Mouse (Mus musculus) ovary, adult 10 weeks (tissue): Measurements from ENCODE around the gene Ctu1. TPM values are rescaled to one million over a fixed set of nuclear protein-coding genes. Genes with fewer than 3 reads are reported as not detected.

Experiments used
- polyA plus RNA-seq: library from polyadenylated mRNA; stranded (reverse); fragments of 350-450 nt; fragmentation: Illumina TruSeq; extraction: RNeasy Lipid Tissue Mini Kit (QIAGEN cat#74804); gene quantifications from one replicate; pipeline ENCODE4 v1.2.3, GENCODE M21; 2014

Gene Ctu1
- 3.2 TPM for polyA plus RNA-seq

DNA sequence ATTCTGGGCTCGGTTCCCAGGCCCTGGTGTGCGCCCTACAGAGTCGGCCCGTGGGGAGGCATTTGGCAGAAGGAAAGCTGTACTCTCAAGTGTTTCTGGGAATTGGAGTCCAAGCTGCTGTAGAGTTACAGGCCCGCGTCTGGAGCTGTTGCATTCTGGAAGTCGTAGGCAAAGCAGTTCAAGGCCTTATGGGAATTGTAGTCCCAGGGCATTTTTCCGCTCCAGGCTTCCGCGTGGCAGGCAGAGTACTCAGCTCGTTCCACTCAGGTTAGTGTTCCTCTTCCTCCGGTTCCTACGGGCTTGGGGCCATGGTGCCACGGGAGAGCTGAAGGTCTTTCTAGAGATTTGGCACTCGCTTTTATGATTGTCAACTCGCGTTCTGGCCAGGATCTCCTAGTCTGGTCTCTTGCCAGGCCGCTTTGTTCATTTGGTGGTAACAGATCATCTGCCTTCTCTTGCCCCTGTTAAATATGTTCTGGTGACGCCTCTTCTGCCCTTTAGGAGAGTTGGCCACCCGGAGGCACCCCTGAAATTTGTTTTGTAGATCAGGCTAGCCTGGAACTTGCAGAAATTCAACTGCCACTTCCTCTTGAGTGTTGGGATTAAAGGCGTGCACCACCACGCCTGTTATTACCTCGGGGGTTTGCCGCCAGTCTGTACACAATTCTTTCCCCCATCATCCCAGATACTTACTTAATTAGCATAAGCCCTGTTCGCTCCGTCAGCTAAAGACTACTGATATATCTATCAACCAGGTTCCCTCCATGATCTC lies at the start of gene Ctu1:
Ctu1 (plus strand) TSS at position 208 of the 772 bp plus-strand sequence.

DNA sequence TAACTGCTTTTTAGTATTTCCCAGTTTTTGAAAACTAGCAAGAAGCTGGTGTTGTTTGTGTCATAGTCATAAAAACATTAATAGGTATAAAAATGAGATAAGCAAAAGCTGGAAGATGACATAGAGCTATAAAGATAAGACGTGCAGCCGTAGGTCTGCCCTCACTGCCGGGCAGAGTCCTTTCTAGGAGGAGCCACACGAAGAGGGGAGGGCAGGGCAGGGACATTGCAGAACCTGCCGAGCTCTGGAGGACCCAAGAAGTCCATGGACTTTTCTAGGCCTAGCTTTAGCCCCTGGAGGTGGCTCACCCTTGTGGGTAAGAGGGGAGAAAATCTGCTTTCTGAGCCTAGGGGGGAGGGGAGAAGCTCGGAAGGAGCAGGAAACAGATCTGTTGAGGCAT lies 37.3 kb upstream of the Ctu1 start, which contains the start of gene Ceacam18:
Ceacam18 (plus strand) TSS at position 208 of the 400 bp plus-strand sequence.

DNA sequence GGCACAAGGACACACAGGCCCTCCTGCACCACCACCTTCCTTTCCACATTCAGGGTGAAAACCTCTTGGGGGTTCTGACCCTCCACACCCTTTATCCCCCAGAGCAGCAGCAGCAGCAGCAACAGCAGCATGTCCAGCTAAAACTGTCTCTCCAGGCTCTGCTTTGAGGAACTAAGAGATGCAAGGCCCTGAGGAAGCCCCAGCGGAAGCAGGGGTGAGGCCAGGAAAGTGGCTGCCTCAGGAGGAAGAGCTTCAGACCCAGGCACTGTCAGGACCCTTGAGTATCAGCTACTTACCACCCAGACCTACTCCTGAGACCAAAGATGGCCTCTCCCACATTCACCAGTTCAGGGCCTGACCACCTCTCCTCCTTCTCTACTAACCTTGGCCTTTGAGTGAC lies 11.8 kb upstream of the Ctu1 start, which contains the start of gene Siglece:
Siglece (minus strand) TSS at position 160 of the 400 bp plus-strand sequence.

DNA sequence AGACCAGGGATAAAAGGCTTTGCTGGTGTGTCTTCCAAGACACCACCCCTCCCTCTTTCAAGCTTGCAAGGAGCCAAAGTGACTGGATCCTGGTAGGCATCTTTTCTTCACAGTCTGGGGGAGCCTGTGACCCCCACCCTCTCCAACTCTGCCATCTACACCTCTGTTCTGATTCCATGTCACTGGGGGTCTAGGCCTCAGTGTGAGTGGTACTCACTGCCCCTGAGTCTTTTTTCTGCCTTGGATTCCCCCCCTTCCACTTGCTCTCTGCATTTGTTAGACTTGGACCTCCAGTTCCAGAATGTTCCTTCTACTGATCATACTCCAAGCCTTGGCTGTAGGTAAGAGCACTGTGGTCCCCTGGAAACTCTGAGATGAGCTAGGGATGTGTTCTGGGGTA lies 18.3 kb downstream of the Ctu1 start, which contains the start of gene Klk14:
Klk14 (plus strand) TSS at position 301 of the 400 bp plus-strand sequence.

DNA sequence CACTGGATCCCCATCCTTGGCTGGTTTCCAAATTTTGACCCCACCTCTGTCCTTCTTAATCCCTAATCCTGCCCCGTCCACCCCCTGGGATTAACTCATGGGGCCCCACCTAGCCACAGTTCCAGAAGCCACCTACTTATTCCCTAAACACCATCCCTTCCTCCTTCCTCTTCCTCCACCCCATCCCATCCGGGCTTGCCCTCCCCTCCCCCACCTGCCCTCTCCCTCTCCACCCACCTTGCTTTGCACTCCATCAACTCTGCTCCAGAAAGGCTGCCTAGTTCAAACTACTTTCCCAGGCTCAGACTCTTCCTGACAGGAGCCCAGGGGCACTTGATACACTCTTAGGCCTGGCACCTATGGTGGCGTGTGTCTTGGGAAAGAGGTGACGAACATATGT lies 40.5 kb downstream of the Ctu1 start, which contains the start of gene Klk13:
Klk13 (plus strand) TSS at position 301 of the 400 bp plus-strand sequence.

Other genes with a start within 250 kb of the Ctu1 start
- not detected for gene Lim2, start 244.3 kb upstream of the Ctu1 start, polyA plus RNA-seq
- gene Nkg7, start 234.9 kb upstream of the Ctu1 start, polyA plus RNA-seq, result not detected
- not detected for gene Cldnd2, start 231.2 kb upstream of the Ctu1 start, polyA plus RNA-seq
- gene Etfb, start 227.9 kb upstream of the Ctu1 start, polyA plus RNA-seq, result 1.5 TPM
- not detected for gene Gm45233, start 227.9 kb upstream of the Ctu1 start, polyA plus RNA-seq
- gene Vsig10l, start 208.9 kb upstream of the Ctu1 start, polyA plus RNA-seq, result 0.88 TPM
- gene Iglon5, start 181.9 kb upstream of the Ctu1 start, polyA plus RNA-seq, result not detected
- not detected for gene 4931406B18Rik, start 166.1 kb upstream of the Ctu1 start, polyA plus RNA-seq
- 5.7 TPM for gene Cd33, start 127.6 kb upstream of the Ctu1 start, polyA plus RNA-seq
- 3.5 TPM for gene Zfp658, start 109.8 kb upstream of the Ctu1 start, polyA plus RNA-seq
- gene Zfp719, start 92.4 kb upstream of the Ctu1 start, polyA plus RNA-seq, result 42.2 TPM
- 0.20 TPM for gene Zfp819, start 64.8 kb upstream of the Ctu1 start, polyA plus RNA-seq
- gene Ceacam18, start 37.3 kb upstream of the Ctu1 start, polyA plus RNA-seq, result not detected
- 0.66 TPM for gene Siglece, start 11.9 kb upstream of the Ctu1 start, polyA plus RNA-seq
- not detected for gene Klk14, start 18.4 kb downstream of the Ctu1 start, polyA plus RNA-seq
- gene Klk13, start 40.6 kb downstream of the Ctu1 start, polyA plus RNA-seq, result not detected
- gene Klk12, start 96.9 kb downstream of the Ctu1 start, polyA plus RNA-seq, result not detected
- gene Klk11, start 102.6 kb downstream of the Ctu1 start, polyA plus RNA-seq, result 0.48 TPM
- gene Klk10, start 109.0 kb downstream of the Ctu1 start, polyA plus RNA-seq, result not detected
- gene Klk9, start 119.9 kb downstream of the Ctu1 start, polyA plus RNA-seq, result not detected
- gene Klk8, start 125.6 kb downstream of the Ctu1 start, polyA plus RNA-seq, result not detected
- not detected for gene Klk7, start 139.3 kb downstream of the Ctu1 start, polyA plus RNA-seq
- not detected for gene Klk6, start 152.5 kb downstream of the Ctu1 start, polyA plus RNA-seq
- gene Klk5, start 170.0 kb downstream of the Ctu1 start, polyA plus RNA-seq, result not detected
- gene Klk4, start 209.1 kb downstream of the Ctu1 start, polyA plus RNA-seq, result not detected